Mouse (Mus musculus) gastrocnemius, postnatal 36 days (tissue): ENCODE data around the gene Syngr1. TPM values are rescaled to one million over a fixed set of nuclear protein-coding genes. Genes with fewer than 3 reads are reported as not detected.
A peak's percentile ranks its signal among the peaks of the same experiment; 100 is the strongest.

Source experiments
- DNase-seq, 2 experiments: peaks; one replicate each; pipeline ENCODE4 v3.0.0; 2022
- intact Hi-C: fragments of 180-260 bp; cut with DNase I; formaldehyde crosslinking; loops from one replicate; pipeline ENCODE4 v1.15.1; 2025
- long read RNA-seq, 2 experiments: library from polyadenylated mRNA; stranded (forward); transcript quantifications; one replicate each; pipeline ENCODE4 v2.0.0; 2021
- total RNA-seq, 2 experiments: library from RNA; stranded (reverse); gene quantifications; 2 replicates each; pipeline ENCODE4 v1.2.3; 2021

The Syngr1 gene
- total RNA-seq = 10 to 100 TPM; 36.2 to 42.2 TPM
- long read RNA-seq, experiment 1, transcript Syngr1-202 (4 exons, 819 nt) = major isoform, 107 of 114 reads
- long read RNA-seq, experiment 1, partial matches to known transcripts = 1 of 114 reads
- long read RNA-seq, experiment 1, other reads (novel, unspliced or antisense) = 6 of 114 reads
- long read RNA-seq, experiment 2, transcript Syngr1-202 (4 exons, 819 nt) = major isoform, 118 of 131 reads
- long read RNA-seq, experiment 2, partial matches to known transcripts = 6 of 131 reads
- long read RNA-seq, experiment 2, other reads (novel, unspliced or antisense) = 7 of 131 reads

- intact Hi-C loops = loop anchor here (10.0 kb wide), 1 partner anchor 603 kb away; no protein-coding TSS in a partner anchor
- DNase-seq = peak; percentile 64 to 71
Observed at GRCm38 (mm10) chr15:80091121-80091955, at the start of gene Syngr1, which contains the start of gene Rpl3. Gene Syngr1, plus strand, starts transcription at chr15:80091334. Gene Rpl3, minus strand, starts transcription at chr15:80091868.

GRCm38 (mm10) chr15:80042152-80042551 is 49.0 kb upstream of the Syngr1 start:
- intact Hi-C loops = no loop called here
- DNase-seq = no peak

GRCm38 (mm10) chr15:80044249-80044648 is 46.9 kb upstream of the Syngr1 start:
- DNase-seq = no peak
- intact Hi-C loops = no loop called here

GRCm38 (mm10) chr15:80045749-80046148 is 45.4 kb upstream of the Syngr1 start:
- intact Hi-C loops = no loop called here
- no peak for DNase-seq

- intact Hi-C loops = no loop called here
- DNase-seq = no peak
Observed at GRCm38 (mm10) chr15:80047242-80047641, 43.9 kb upstream of the Syngr1 start.

GRCm38 (mm10) chr15:80047973-80048372 is 43.2 kb upstream of the Syngr1 start:
- intact Hi-C loops = loop anchor here (2.0 kb wide), 1 partner anchor 13 kb away; no protein-coding TSS in a partner anchor
- no peak for DNase-seq

GRCm38 (mm10) chr15:80050093-80050492 is 41.0 kb upstream of the Syngr1 start:
- DNase-seq = peak in 1 of 2 experiments; percentile 34

GRCm38 (mm10) chr15:80051092-80051761 is 39.9 kb upstream of the Syngr1 start:
- DNase-seq = no peak
- intact Hi-C loops = loop anchor here (5.0 kb wide), 1 partner anchor 39 kb away; the partner anchor contains the start of gene Pdgfb

More at GRCm38 (mm10) chr15:80050093-80050492, 41.0 kb upstream of the Syngr1 start:
- intact Hi-C loops = loop anchor here (5.0 kb wide), 1 partner anchor 38 kb away; the partner anchor contains the start of gene Pdgfb

- no peak for DNase-seq
- intact Hi-C loops = loop anchor here (5.0 kb wide), 1 partner anchor 39 kb away; the partner anchor contains the start of gene Pdgfb
Observed at GRCm38 (mm10) chr15:80051782-80052181, 39.4 kb upstream of the Syngr1 start.

GRCm38 (mm10) chr15:80053381-80054033 is 37.6 kb upstream of the Syngr1 start:
- intact Hi-C loops = loop anchor here (5.0 kb wide), 1 partner anchor 41 kb away; the partner anchor contains the start of gene Pdgfb

GRCm38 (mm10) chr15:80054034-80054710 is 37.0 kb upstream of the Syngr1 start:
- intact Hi-C loops = loop anchor here (5.0 kb wide), 1 partner anchor 42 kb away; the partner anchor contains the start of gene Pdgfb

More at GRCm38 (mm10) chr15:80053381-80054033, 37.6 kb upstream of the Syngr1 start:
- DNase-seq = no peak

GRCm38 (mm10) chr15:80058151-80058550 is 33.0 kb upstream of the Syngr1 start:
- intact Hi-C loops = no loop called here

More at GRCm38 (mm10) chr15:80054034-80054710, 37.0 kb upstream of the Syngr1 start:
- DNase-seq = peak; percentile 65 to 67

GRCm38 (mm10) chr15:80059606-80060005 is 31.5 kb upstream of the Syngr1 start:
- intact Hi-C loops = no loop called here

More at GRCm38 (mm10) chr15:80058151-80058550, 33.0 kb upstream of the Syngr1 start:
- DNase-seq = no peak

GRCm38 (mm10) chr15:80060356-80061070 is 30.6 kb upstream of the Syngr1 start:
- intact Hi-C loops = no loop called here
- no peak for DNase-seq

More at GRCm38 (mm10) chr15:80059606-80060005, 31.5 kb upstream of the Syngr1 start:
- DNase-seq = no peak

GRCm38 (mm10) chr15:80061071-80061550 is 30.0 kb upstream of the Syngr1 start:
- intact Hi-C loops = no loop called here
- DNase-seq = no peak

GRCm38 (mm10) chr15:80062339-80062738 is 28.8 kb upstream of the Syngr1 start:
- intact Hi-C loops = no loop called here

GRCm38 (mm10) chr15:80062821-80063220 is 28.3 kb upstream of the Syngr1 start:
- DNase-seq = no peak
- intact Hi-C loops = no loop called here

More at GRCm38 (mm10) chr15:80062339-80062738, 28.8 kb upstream of the Syngr1 start:
- DNase-seq = no peak

- intact Hi-C loops = loop anchor here (5.0 kb wide), 1 partner anchor 53 kb away; the partner anchor contains the start of gene Pdgfb
- DNase-seq = no peak
Observed at GRCm38 (mm10) chr15:80064965-80065364, 26.2 kb upstream of the Syngr1 start.
